Mouse (Mus musculus): ENCODE data around the gene Phf12.

Gene Phf12

DNA sequence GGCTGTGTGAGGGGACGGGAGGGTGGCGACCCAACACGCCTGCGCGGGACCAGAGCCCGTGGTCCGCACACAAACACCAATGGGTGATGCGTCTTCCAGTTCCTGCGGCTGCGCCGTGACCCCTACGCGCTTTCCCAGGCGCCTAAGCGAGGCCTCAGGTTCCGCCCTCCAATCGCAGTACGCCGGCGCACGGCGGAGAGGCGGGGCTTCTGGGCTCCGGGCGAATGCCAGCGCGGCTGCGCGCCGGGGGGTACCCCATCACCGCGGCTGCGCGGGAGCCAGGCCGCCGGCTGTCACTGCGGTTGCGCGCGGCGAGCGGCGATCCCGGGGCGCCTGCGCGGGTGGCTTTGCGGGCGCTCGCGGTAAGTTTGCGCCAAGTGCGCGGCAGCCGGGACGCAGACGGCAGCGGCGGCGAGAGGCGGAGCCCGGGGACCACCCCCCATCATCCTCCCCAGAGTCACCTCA is at the start of gene Phf12:
Gene Phf12 (plus strand): TSS at position 314 of the 465 bp plus-strand sequence.
- in situ Hi-C loops (cut with MboI; ENCODE audit: low sequenced_read_pairs) = no loop called here

DNA sequence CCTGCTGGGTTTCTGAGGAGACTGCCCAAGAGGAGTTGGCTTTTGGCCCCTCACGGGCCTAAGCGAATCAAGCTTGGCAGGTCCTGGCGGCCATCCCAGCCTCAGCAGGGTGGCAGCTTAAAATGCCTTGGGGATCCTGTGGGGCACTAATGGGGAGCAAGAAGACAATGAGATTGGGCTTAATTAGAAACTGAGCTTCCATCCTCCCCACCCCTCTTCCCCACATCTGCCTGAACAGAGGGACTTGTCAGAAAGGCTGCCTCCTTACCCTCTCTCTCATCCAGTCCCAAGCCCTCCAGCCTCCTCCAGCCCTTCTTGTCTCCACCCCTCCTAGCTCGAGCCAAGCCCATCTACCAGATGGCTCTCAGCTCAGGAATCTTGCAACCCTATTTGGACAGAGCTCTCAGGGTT is 48.4 kb upstream of the Phf12 start:
- in situ Hi-C loops (cut with MboI; ENCODE audit: low sequenced_read_pairs) = no loop called here

DNA sequence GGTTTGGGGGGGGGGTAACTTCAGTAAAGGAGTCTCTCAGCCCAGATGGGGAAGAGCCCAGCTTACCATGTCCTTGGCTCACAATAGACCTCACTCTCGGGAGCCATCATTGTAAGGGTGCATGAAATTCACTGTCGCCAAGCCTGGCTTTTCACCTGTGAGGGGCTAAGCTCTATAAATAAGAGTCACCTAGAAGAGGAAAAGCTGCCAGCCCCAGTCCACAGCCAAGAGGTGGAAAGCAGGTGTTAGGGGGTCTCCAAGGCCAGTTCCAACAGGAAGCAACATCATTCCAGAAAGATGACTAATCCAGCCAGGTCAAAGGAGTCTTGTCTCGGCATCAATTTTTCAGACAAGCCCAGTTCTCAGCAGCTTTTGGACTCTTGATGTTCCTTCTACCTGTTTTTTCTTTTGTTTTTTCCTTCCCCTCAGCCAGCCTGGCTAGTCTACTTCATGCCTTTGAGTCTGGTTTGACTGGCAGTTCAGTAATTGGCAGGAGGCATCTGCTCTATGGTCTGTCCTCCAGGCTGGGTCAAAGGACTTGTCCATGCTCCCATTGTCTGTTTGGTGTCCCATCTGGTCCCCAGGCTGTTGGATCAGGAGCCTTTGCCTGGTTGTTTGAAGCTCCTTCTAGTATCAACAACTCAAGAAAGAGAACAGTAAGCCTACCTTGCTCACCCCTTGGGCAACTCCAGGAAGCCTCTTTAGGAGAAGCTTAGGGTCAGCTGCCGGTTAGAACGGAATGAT is 47.8 kb upstream of the Phf12 start:
- in situ Hi-C loops (cut with MboI; ENCODE audit: low sequenced_read_pairs) = no loop called here

DNA sequence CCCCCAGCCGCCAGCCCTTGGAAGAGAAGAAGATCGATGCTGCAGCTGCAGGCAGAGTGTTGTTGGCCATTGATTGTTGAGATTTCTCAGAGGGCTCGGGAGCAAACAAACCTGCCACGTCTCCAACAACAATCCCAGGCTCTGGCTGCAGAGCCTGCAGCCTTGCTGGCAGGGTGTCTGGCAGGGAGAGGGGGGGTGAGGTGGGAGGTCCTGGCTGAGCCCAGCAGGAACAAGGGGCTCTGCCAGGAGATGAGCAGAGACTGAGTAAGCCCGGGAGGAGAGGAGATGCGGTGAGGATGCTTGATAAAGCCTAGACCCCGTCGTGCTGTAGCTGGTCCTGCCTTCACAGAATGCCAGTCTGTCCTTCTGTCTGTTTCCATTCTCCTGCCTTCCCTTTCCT is 45.7 kb upstream of the Phf12 start:
- in situ Hi-C loops (cut with MboI; ENCODE audit: low sequenced_read_pairs) = no loop called here

DNA sequence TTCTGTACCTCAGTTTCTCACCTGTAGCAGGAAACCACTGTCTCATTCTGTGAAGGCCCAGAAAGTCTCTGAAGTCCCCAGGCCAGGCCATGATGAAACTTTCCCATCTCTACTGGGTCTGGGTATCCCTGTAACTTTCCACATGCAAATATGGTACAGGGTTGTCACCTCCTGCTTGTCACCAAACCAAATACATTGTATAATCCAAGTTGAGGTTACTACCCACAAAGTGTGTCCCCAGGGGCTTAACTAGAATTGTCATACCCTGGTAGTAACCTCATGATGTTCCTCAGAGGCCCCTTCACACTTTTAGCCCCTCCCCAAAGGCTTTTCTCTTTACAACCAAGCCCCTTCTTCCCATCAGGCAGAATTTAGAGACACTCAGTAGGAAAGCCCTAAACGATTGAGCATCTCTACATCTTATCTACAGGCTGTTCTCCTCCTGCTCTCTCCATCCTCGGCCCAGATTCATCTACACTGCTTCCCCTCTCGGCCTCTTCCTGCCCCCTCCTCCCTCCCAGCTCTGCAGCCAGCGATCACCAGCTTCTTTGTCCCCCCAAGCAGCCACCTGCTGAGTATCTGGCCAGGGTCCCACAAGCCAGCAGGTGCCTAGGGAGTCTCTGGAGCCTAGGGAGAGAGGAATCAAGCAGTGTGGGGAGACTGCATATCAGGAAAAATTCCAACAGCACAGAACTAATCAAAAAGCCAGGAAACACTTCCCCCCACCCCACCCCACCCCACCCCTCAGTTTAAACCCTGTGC is 44.7 kb upstream of the Phf12 start:
- in situ Hi-C loops (cut with MboI; ENCODE audit: low sequenced_read_pairs) = no loop called here

DNA sequence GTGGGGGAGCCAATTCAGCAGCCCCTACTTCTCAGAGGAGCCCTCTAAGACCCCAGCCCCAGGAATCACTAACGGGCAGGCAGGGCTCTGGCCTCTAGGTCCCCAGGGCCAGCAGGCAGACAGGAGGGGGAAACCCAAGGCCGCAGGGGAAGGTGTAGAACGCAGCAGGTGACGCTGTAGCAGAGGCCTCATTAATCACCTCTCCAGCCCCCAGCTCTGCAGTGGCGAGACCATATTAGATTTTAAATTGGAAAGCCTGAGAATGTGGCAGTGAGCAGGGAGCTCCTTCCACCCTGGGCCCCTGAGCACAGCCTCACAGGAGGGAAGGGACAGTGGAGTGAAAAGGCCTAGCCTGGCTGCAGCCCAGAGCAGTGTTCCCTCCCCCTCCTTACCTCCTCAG is 40.3 kb upstream of the Phf12 start:
- in situ Hi-C loops (cut with MboI; ENCODE audit: low sequenced_read_pairs) = no loop called here

DNA sequence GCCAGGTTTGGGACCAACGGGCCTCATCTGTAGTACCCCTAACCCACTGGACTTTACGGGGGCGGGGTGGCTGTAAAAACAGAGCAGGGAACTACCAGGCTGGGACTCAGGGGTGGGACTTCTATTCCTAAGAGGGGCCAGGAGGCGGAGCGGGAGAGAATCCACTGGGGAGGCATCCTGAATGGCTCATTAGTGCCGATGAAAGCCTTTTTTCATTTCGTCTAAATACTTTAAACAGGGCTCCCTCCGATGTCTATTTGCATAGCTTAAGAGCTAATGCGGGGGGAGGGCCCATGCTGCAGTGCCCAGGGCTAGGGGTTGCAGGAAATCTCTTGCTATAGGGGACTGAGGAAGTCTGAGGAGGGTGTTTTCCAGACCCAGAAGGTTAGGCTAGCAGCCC is 34.7 kb upstream of the Phf12 start:
- in situ Hi-C loops (cut with MboI; ENCODE audit: low sequenced_read_pairs) = no loop called here

DNA sequence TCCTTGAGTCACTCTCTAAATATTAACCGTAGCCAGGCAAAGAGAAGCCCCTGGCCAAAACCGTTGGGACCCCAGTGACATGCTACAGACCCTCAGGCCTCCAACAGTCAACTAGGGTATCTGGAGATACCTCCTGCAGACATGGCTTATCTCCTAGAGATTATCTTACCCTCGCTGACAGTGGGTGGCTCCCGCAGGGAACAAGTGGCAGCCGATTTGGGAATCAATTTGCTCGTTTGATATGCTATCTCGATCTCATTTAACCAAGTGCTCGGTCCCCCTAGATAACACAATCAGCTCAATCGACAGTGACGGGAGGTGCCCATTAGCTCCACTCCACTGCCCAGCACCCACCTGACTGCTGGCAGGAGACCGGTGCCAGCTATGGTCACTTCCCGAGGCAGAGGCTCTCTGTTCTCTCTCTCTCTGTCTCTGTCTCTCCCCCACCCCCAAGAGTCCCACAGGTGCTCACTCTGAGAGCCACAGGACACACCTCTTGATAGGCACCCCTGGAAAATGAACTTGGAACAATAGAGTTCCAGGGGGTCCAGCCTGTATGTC is 32.3 kb upstream of the Phf12 start:
- in situ Hi-C loops (cut with MboI; ENCODE audit: low sequenced_read_pairs) = no loop called here

DNA sequence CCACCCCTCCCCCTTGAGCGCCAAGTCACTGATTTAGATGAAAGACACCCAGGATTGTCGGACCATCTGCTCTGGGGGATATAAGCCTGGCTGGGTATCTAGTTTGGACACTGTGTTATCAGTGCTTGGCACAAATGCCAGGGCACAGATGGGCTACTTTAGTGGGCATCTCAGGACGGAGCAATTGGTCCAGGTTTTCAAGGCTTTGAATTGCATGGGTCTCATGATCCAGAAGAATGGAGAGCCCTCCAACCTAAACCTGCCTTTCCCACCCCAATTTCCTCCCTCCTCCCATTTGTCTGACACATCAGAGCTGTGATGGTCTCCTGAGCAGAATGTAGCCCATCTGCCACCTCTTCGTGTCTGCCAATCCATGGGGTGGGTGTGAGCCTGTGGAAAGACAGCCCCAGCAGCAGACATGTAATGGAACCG is 31.7 kb upstream of the Phf12 start:
- in situ Hi-C loops (cut with MboI; ENCODE audit: low sequenced_read_pairs) = no loop called here

DNA sequence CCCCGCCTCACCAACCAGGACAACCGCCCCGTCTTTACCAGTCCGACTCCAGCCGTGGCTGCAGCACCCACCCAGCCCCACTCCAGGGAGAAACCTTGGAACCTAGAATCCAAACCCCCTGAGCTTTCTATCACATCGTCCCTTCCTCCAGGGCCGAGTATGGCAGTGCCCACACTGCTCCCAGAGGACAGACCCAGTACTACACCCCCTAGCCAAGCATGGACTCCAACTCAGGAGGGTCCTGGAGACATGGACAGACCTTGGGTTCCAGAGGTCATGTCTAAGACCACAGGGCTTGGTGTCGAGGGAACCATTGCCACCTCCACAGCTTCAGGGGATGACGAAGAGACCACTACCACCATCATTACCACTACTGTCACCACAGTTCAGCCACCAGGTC is 28.9 kb upstream of the Phf12 start:
- in situ Hi-C loops (cut with MboI; ENCODE audit: low sequenced_read_pairs) = no loop called here

DNA sequence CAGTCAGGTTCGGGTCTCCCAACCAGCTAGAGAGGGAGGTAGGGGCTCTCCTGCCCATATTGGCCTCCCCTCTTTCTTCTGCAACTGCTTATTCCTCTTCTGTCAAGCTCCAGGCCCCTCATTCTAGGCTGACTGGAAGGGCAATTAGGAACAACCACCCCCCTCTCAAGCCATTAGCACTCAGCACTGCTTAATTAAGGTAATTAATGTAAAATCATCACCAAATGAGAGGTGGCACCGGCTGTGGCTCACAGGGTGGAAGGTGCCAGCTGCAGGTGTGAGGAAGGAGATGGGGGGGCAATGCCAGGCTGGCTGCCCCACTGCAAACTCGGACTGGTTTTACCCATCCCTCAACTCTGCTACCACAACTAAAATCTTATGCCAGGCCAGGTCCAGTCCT is 26.1 kb upstream of the Phf12 start:
- in situ Hi-C loops (cut with MboI; ENCODE audit: low sequenced_read_pairs) = no loop called here

DNA sequence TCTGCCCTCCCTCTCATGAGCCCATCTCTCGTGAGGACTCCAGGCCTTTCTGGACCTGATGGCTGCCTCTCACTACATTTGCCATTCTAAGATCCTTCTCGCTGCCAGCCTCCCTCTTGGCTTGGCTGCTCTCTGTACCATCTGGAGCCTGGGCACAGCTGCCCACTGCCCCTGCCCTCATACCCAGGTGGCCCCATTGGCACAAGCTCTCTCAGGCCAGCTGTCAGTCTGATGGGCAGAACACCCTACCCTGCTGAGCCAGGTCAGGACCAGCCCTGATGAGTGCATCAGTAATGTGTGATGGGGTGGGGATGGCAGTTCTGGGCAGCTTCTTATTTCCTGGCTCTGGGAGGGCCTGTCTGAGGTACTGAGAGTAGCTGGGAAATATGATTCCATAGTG is 24.3 kb upstream of the Phf12 start:
- in situ Hi-C loops (cut with MboI; ENCODE audit: low sequenced_read_pairs) = no loop called here

DNA sequence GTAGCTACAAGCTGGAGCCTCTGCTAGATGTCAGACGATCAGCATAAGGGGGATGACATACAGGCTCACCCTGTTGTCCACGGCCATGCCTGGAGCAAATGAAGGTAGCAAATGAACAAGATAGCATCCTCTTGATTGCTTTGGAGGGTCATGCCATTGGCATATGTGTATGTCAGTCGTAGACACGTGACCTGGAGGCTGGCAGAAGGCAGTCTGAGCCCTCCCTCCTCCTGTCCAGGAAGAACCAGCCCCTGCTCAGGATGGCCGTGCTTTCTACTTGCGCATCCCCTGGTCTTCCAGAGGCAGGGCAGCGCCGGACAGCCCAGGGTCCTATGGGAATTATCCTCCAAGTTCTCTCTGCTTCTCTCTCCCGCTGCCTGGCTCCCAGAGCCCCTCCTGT is 23.6 kb upstream of the Phf12 start:
- in situ Hi-C loops (cut with MboI; ENCODE audit: low sequenced_read_pairs) = no loop called here

DNA sequence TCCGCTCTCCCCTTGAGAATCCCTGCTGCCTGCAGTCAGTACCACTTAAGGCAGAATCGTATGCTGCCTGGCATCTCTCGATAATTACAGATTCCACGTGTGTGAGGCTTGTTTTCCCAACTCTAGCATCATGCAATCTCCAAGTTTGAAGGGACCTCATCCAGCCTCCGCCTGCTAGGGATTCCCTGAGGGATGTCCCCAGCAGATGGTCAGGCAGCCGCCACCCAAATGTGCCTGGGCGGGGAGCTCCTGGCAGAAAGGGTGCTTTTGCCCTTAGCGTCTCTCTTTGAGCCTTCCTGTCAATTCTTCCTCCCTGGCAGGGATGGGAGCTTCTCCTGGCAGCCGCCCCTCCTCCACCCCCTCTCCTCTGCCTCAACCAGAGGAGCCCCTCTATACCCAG is 22.4 kb upstream of the Phf12 start:
- in situ Hi-C loops (cut with MboI; ENCODE audit: low sequenced_read_pairs) = no loop called here

DNA sequence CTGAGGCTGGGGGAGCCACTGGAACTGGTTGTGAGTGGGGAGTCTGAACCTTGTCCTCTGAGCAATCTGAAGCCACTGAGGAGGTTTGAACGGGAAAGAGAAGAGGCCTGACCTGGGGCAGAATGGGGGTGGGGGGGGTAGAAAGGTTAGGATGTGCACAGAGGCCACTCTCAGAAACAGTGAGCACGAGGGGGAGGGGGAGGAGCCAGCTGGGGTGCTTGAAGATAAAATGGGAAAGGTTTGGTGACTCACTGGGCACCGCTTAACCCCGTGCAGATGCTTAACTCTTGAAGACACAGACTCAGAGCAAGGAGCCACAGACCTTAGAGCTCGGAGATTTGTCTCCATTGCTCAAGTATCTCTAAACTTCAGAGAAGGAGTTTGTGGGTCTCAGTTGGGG is 21.7 kb upstream of the Phf12 start:
- in situ Hi-C loops (cut with MboI; ENCODE audit: low sequenced_read_pairs) = no loop called here

DNA sequence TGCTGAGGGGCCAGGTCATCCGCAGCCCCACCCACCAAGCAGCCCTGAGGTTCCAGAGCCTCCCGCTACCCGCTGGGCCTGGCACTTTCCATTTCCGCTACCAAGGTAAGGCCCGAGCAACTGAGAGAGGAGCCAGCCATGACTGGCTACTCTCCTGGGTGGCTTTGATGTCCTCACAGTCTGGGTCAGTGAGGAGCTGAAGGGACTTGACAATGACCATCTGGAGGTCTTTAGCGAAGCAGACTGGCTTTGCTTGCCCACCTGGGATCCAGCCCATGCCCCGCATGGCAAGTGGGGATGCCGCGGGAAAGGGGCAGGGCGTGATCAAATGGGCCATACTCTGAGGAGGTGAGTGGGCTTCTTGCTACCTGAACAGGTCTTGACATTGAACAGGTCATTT is 19.6 kb upstream of the Phf12 start:
- in situ Hi-C loops (cut with MboI; ENCODE audit: low sequenced_read_pairs) = no loop called here

DNA sequence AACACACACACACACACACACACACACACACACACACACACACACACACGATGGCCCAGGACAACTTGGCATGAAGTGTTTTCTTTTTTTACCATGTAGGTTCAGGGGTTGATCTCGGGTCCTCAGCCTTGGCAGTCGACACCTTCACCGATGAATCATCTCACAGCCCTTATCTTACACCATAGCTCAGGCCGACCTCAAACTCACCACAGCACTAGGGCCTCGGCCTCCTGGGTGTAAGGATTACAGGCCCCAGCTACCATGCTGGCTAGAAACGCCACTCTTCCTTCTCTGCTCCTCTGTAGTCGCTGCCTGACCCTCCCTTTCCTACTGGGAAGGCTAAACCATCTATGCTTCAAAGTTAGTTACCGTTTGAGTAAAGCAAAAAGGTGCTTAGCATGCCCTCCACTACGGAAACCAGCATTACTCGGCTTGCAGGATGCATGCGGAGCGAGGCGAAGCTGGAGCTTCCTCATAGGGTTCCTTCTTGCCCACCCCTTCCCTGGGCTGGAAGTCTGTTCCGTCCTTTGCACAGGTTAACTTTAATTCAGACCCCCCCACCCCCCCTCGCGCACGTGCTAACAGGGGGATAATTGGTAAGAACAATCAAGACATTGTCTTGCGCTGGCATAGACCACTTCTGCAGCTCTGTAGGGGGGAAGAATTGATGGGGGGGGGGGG is 18.0 kb upstream of the Phf12 start:
- in situ Hi-C loops (cut with MboI; ENCODE audit: low sequenced_read_pairs) = loop anchor here (5.0 kb wide), 1 partner anchor 137 kb away; no protein-coding TSS in a partner anchor

DNA sequence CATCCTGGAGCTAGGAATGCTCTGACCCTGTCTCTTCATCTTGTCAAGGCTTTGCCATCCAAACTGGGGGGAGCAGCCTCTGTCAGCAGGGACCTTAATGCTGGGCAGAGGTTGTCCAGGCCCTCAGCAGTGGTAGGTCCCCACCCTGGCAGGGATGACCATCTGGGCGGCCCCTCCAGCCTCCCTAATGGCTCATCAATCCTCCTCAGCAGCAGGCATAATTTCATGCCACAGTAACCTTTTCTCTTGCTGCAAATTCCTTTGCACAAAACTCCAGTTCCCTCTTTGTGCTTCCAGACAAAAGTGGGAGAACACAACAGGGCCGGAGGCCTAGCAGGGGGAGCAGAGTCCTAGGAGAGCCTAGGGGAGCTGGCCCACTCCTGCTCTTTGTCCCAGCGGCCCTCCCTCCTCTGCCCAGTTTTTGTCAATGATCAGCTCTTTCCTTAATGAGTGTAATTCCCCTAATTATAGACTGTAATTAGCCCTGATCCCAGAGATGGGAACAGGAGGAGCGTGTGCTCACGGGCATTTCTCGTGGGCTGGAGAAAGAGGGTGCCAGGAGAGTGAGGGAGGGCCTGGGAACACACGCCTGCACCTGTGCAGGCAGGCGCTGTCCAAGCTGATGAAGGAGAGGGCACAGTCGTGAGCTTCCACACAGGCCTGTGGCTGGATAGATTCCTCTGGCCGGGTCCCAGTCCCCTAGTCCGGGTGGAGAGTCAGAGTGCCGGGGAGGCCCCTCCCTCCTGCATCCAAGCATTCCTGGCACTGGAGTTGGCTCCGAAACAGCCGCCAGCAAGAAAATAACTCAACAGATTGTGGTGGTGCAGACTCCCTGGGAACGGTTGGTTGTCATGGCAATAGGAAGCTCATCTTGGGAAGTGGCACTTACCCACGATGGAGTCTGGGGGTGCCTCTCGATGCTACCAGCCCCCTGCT is 17.2 kb upstream of the Phf12 start:
- in situ Hi-C loops (cut with MboI; ENCODE audit: low sequenced_read_pairs) = loop anchor here (5.0 kb wide), 1 partner anchor 138 kb away; no protein-coding TSS in a partner anchor

DNA sequence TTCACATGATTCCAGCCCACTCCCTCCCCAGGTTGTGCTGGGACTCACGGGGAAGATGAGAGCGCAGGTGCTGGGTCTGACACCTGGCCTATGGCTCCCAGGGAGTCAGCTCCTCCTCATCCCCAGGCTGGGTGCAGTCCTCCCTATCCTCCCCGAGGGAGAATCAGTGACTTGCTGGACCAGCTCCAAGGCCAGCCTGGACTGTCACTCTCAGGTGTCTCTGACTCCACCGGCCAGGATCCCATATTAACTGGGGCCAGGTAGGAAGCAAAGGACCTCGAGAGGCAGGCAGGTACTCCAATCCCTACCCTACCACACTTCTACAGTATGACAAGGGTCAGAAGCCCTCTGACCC is 16.5 kb upstream of the Phf12 start:
- in situ Hi-C loops (cut with MboI; ENCODE audit: low sequenced_read_pairs) = loop anchor here (5.0 kb wide), 1 partner anchor 139 kb away; no protein-coding TSS in a partner anchor

DNA sequence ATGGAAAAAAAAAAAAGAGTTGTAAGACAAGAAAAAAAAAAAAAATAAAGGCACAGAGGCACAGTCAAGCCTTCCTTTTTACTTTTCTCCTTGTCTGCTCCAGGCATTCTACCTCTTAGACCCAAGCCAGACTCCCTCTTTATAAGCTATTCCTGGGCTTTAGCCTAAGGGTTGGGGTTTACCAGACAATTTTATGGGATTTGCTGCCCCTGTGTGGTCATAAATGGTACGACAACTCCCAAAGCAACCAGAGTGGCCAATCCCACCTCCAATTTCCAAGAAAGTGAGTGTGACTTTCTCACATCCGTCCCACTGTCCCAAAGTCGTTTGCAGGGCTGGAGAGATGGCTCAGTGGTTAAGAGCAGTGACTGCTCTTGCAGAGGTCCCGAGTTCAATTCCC is 15.4 kb upstream of the Phf12 start:
- in situ Hi-C loops (cut with MboI; ENCODE audit: low sequenced_read_pairs) = loop anchor here (5.0 kb wide), 1 partner anchor 140 kb away; no protein-coding TSS in a partner anchor

All from CH12F3 (cell line).